8 mouse cellular contexts compared by ENCODE assay signal in the genomic region with DNA sequence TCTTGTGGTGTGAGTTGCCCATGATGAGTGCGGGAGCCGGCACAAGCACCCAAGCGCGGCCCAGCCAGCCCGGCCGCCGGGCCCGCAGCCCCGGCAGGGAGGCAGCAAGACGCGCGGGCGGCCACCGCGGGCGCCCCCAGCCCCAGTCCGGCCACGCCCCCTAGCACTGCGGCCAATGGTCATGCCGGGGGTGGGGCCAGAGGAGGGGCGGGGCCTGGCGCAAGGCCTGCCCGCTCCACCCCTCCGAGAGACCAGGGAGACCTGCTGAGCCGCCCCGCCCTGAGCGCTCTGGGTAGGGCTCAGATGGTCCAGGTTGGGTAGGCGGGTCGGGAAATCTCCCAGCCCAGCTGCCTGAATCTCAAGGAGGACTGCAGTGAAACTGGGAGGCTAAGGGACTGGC. TPM values are rescaled to one million over a fixed set of nuclear protein-coding genes. Genes with fewer than 3 reads are reported as not detected.
DNase-seq lines count a peak whose midpoint lies in the region; ATAC-seq lines count a peak whose summit lies in the region.

No protein-coding gene starts in this region.

- peak overlapping the region; percentile 46; the same call in 1 of the 2 replicates for H3K27ac ChIP-seq in embryonic facial prominence, embryonic 12.5 days
- no peak overlapping the region for H3K27ac ChIP-seq in heart, embryonic 14.5 days (replicated peaks in 1 of 2; ENCODE audit: control insufficient read depth in 1 of 2, insufficient read depth in 1 of 2, low read depth in 2 of 2, low read length in 2 of 2)
- H3K27ac ChIP-seq in liver, embryonic 16.5 days (ENCODE audit: low read length): no peak overlapping the region
- H3K27ac ChIP-seq in neural tube, embryonic 13.5 days (replicated peaks): peak overlapping the region; percentile 34; the same call in 1 of the 2 replicates

- H3K36me3 ChIP-seq in embryonic facial prominence, embryonic 12.5 days: no peaks in the 10 kb centered on the region
- H3K36me3 ChIP-seq in heart, embryonic 14.5 days (ENCODE audit: control insufficient read depth, insufficient read depth, low read length): no peaks in the 10 kb centered on the region
- H3K36me3 ChIP-seq in liver, embryonic 16.5 days (ENCODE audit: control insufficient read depth, insufficient read depth): no peaks in the 10 kb centered on the region
- H3K36me3 ChIP-seq in neural tube, embryonic 13.5 days: no peaks in the 10 kb centered on the region

- H3K4me2 ChIP-seq in embryonic facial prominence, embryonic 12.5 days (replicated peaks): peak overlapping the region; percentile 94
- H3K4me2 ChIP-seq in heart, embryonic 14.5 days (ENCODE audit: low read length): peak overlapping the region; percentile 99
- H3K4me2 ChIP-seq in liver, embryonic 16.5 days (ENCODE audit: low read depth, low read length): peak overlapping the region; percentile 97
- peak overlapping the region; percentile 92 for H3K4me2 ChIP-seq in neural tube, embryonic 13.5 days

- peak; percentile 84 for ATAC-seq in embryonic facial prominence, embryonic 12.5 days (ENCODE audit: insufficient number of reproducible peaks, insufficient read depth, low FRiP score, low TSS enrichment)
- ATAC-seq in heart, embryonic 14.5 days (ENCODE audit: insufficient number of reproducible peaks, insufficient read depth, low FRiP score, low read depth): peak; percentile 70
- peak; percentile 76 for ATAC-seq in liver, embryonic 16.5 days (ENCODE audit: low read depth)
- peak; percentile 83 for ATAC-seq in neural tube, embryonic 13.5 days (ENCODE audit: low read depth)

- H3K9me3 ChIP-seq in embryonic facial prominence, embryonic 12.5 days: no peaks in the 10 kb centered on the region
- no peaks in the 10 kb centered on the region for H3K9me3 ChIP-seq in heart, embryonic 14.5 days (ENCODE audit: control insufficient read depth, low read length)
- no peaks in the 10 kb centered on the region for H3K9me3 ChIP-seq in liver, embryonic 16.5 days (replicated peaks; ENCODE audit: control insufficient read depth, low read length)
- H3K9me3 ChIP-seq in neural tube, embryonic 13.5 days: no peaks in the 10 kb centered on the region

- H3K4me1 ChIP-seq in embryonic facial prominence, embryonic 12.5 days: peaks cover 30% of the 10 kb centered on the region
- peaks cover 14 to 36% of the 10 kb centered on the region in 2 experiments for H3K4me1 ChIP-seq in heart, embryonic 14.5 days (ENCODE audit: control insufficient read depth in 2 of 2, insufficient read depth in 2 of 2, low read length in 2 of 2)
- H3K4me1 ChIP-seq in liver, embryonic 16.5 days (ENCODE audit: control insufficient read depth, low read depth, low read length): peaks cover 46% of the 10 kb centered on the region
- H3K4me1 ChIP-seq in neural tube, embryonic 13.5 days (replicated peaks): peaks cover 53% of the 10 kb centered on the region

- no peaks in the 10 kb centered on the region for H3K27me3 ChIP-seq in embryonic facial prominence, embryonic 12.5 days
- H3K27me3 ChIP-seq in heart, embryonic 14.5 days (ENCODE audit: control insufficient read depth, insufficient read depth, low read length): peaks cover 69% of the 10 kb centered on the region
- H3K27me3 ChIP-seq in liver, embryonic 16.5 days (ENCODE audit: control insufficient read depth, insufficient read depth, low read depth, low read length): peaks cover 31% of the 10 kb centered on the region
- no peaks in the 10 kb centered on the region for H3K27me3 ChIP-seq in neural tube, embryonic 13.5 days

- H3K4me3 ChIP-seq in embryonic facial prominence, embryonic 12.5 days: peak overlapping the region; percentile 84
- peak overlapping the region; percentile 59 to 66 for H3K4me3 ChIP-seq in heart, embryonic 14.5 days (ENCODE audit: control insufficient read depth in 1 of 2, insufficient read depth in 1 of 2, low read depth in 1 of 2, low read length in 2 of 2)
- peak overlapping the region; percentile 67 for H3K4me3 ChIP-seq in liver, embryonic 16.5 days (ENCODE audit: low read depth, low read length)
- peak overlapping the region; percentile 61 for H3K4me3 ChIP-seq in neural tube, embryonic 13.5 days

- H3K9ac ChIP-seq in embryonic facial prominence, embryonic 12.5 days: peak overlapping the region; percentile 75
- H3K9ac ChIP-seq in heart, embryonic 14.5 days (ENCODE audit: low read length): peak overlapping the region; percentile 70
- H3K9ac ChIP-seq in liver, embryonic 16.5 days (ENCODE audit: low read depth, low read length): peak overlapping the region; percentile 60; the same call in 1 of the 2 replicates
- peak overlapping the region; percentile 79 for H3K9ac ChIP-seq in neural tube, embryonic 13.5 days

- peak; percentile 34 to 43 for DNase-seq in B cell, adult 2 months
- peak; percentile 75 for DNase-seq in adrenal gland, postnatal 25 days
- DNase-seq in kidney, postnatal 25 days: peak; percentile 78 to 92
- peak; percentile 42 for DNase-seq in telencephalon, adult 2 months (ENCODE audit: low read depth, low spot score)

- WGBS in embryonic facial prominence, embryonic 12.5 days: 0% methylated on average over 26 of the region's 29 CpGs
- WGBS in heart, embryonic 14.5 days: under 1% methylated on average over 26 of the region's 29 CpGs
- WGBS in liver, embryonic 16.5 days (ENCODE audit: insufficient replicate concordance): 1% methylated on average over 18 of the region's 29 CpGs
- WGBS in neural tube, embryonic 13.5 days: 1% methylated on average over 28 of the region's 29 CpGs

RNA-seq across cellular contexts. Expression of a gene that starts 22.1 kb away (rescaled TPM):
- total RNA-seq in adrenal gland, postnatal 25 days (2021): 14.5 and 17.8 TPM in 2 replicates
- 5.2 and 5.6 TPM in 2 replicates for polyA plus RNA-seq in embryonic facial prominence, embryonic 12.5 days (2016; fragmentation: Nextera tagmentation; extraction: Ambion mirVana)
- polyA plus RNA-seq in heart, embryonic 14.5 days (2014; fragmentation: Nextera tagmentation; extraction: Ambion mirVana): 1.3 and 1.4 TPM in 2 replicates
- polyA plus RNA-seq in liver, embryonic 16.5 days (2015; fragmentation: Nextera tagmentation; extraction: Ambion mirVana): 0.85 and 0.97 TPM in 2 replicates
- 7.5 and 10.3 TPM in 2 replicates for polyA plus RNA-seq in neural tube, embryonic 13.5 days (2015; fragmentation: Nextera tagmentation; extraction: Ambion mirVana)

RNA-seq across cellular contexts. Expression of a gene that starts 48.3 kb away (rescaled TPM):
- total RNA-seq in adrenal gland, postnatal 25 days (2021): 0.61 and 0.86 TPM in 2 replicates
- 1.1 and 1.2 TPM in 2 replicates for polyA plus RNA-seq in embryonic facial prominence, embryonic 12.5 days (2016; fragmentation: Nextera tagmentation; extraction: Ambion mirVana)
- polyA plus RNA-seq in heart, embryonic 14.5 days (2014; fragmentation: Nextera tagmentation; extraction: Ambion mirVana): 1.6 and 1.8 TPM in 2 replicates
- 0.13 and 0.33 TPM in 2 replicates for polyA plus RNA-seq in liver, embryonic 16.5 days (2015; fragmentation: Nextera tagmentation; extraction: Ambion mirVana)
- 3.2 and 3.4 TPM in 2 replicates for polyA plus RNA-seq in neural tube, embryonic 13.5 days (2015; fragmentation: Nextera tagmentation; extraction: Ambion mirVana)

RNA-seq across cellular contexts. Expression of a gene that starts 49.5 kb away (rescaled TPM):
- total RNA-seq in adrenal gland, postnatal 25 days (2021): 96.4 and 99.5 TPM in 2 replicates
- 90.2 and 91.4 TPM in 2 replicates for polyA plus RNA-seq in embryonic facial prominence, embryonic 12.5 days (2016; fragmentation: Nextera tagmentation; extraction: Ambion mirVana)
- 46.3 and 51.2 TPM in 2 replicates for polyA plus RNA-seq in heart, embryonic 14.5 days (2014; fragmentation: Nextera tagmentation; extraction: Ambion mirVana)
- polyA plus RNA-seq in liver, embryonic 16.5 days (2015; fragmentation: Nextera tagmentation; extraction: Ambion mirVana): 56.4 and 61.8 TPM in 2 replicates
- 106 and 108 TPM in 2 replicates for polyA plus RNA-seq in neural tube, embryonic 13.5 days (2015; fragmentation: Nextera tagmentation; extraction: Ambion mirVana)

RNA-seq across cellular contexts. Expression of a gene that starts 49.5 kb away (rescaled TPM):
- total RNA-seq in adrenal gland, postnatal 25 days (2021): 25.1 and 27.5 TPM in 2 replicates
- 27.9 and 28.7 TPM in 2 replicates for polyA plus RNA-seq in embryonic facial prominence, embryonic 12.5 days (2016; fragmentation: Nextera tagmentation; extraction: Ambion mirVana)
- polyA plus RNA-seq in heart, embryonic 14.5 days (2014; fragmentation: Nextera tagmentation; extraction: Ambion mirVana): 13.7 and 15.7 TPM in 2 replicates
- polyA plus RNA-seq in liver, embryonic 16.5 days (2015; fragmentation: Nextera tagmentation; extraction: Ambion mirVana): 6.1 and 6.3 TPM in 2 replicates
- polyA plus RNA-seq in neural tube, embryonic 13.5 days (2015; fragmentation: Nextera tagmentation; extraction: Ambion mirVana): 15.8 and 19.9 TPM in 2 replicates

Comparison
In these comparisons a context has a peak if more than half of its experiments do, and no peak if none do; other contexts are left out.
1. H3K27ac ChIP-seq: peak in embryonic facial prominence, embryonic 12.5 days (single experiment) and neural tube, embryonic 13.5 days (single experiment); none in heart, embryonic 14.5 days (0 of 2) and liver, embryonic 16.5 days (single experiment).
2. Peak in every context shown above with its lines, with median percentiles within 50 percentile points of each other: DNase-seq, ATAC-seq, H3K4me2 ChIP-seq, H3K4me3 ChIP-seq and H3K9ac ChIP-seq.